Mouse (Mus musculus): ENCODE measurements around the gene Plekha1. TPM values are rescaled to one million over a fixed set of nuclear protein-coding genes. Genes with fewer than 3 reads are reported as not detected.

Plekha1 gene
- polyA plus RNA-seq, 1 experiment: 6.7 TPM

- Histone ChIP-seq H3K4me3 (ENCODE audit: control insufficient read depth, low read depth, low read length) (no peak overlapping the region), H3K27ac (ENCODE audit: control insufficient read depth, insufficient read depth, low read depth, low read length) (no peak overlapping the region), H3K36me3 (ENCODE audit: control insufficient read depth, insufficient read depth, low read length) (no peaks in the 10 kb centered on the region), H3K4me1 (ENCODE audit: control insufficient read depth, insufficient read depth, low read length) (no peaks in the 10 kb centered on the region), H3K27me3 (ENCODE audit: control insufficient read depth, insufficient read depth, low read length) (no peaks in the 10 kb centered on the region)
- TF ChIP-seq CTCF (IDR thresholded peaks at IDR 0.05; ENCODE audit: control insufficient read depth, insufficient read depth, insufficient replicate concordance, low read depth, low read length): no peak
- TF ChIP-seq POLR2A (IDR thresholded peaks at IDR 0.05; ENCODE audit: control insufficient read depth, low read depth, low read length): no peak
Observed at GRCm38 (mm10) chr7:130918260-130918659, 52.7 kb downstream of the Plekha1 start.

- no peaks in the 10 kb centered on the region for H3K27me3 ChIP-seq (ENCODE audit: control insufficient read depth, insufficient read depth, low read length)
- no peak overlapping the region for H3K27ac ChIP-seq (ENCODE audit: control insufficient read depth, insufficient read depth, low read depth, low read length)
- no peaks in the 10 kb centered on the region for H3K36me3 ChIP-seq (ENCODE audit: control insufficient read depth, insufficient read depth, low read length)
- no peaks in the 10 kb centered on the region for H3K4me1 ChIP-seq (ENCODE audit: control insufficient read depth, insufficient read depth, low read length)
- TF ChIP-seq CTCF (IDR thresholded peaks at IDR 0.05; ENCODE audit: control insufficient read depth, insufficient read depth, insufficient replicate concordance, low read depth, low read length): no peak
- no peak for TF ChIP-seq POLR2A (IDR thresholded peaks at IDR 0.05; ENCODE audit: control insufficient read depth, low read depth, low read length)
- no peak overlapping the region for H3K4me3 ChIP-seq (ENCODE audit: control insufficient read depth, low read depth, low read length)
Observed at GRCm38 (mm10) chr7:130922981-130923731, 57.6 kb downstream of the Plekha1 start.

GRCm38 (mm10) chr7:130930401-130930800 is 64.8 kb downstream of the Plekha1 start:
- TF ChIP-seq CTCF (IDR thresholded peaks at IDR 0.05; ENCODE audit: control insufficient read depth, insufficient read depth, insufficient replicate concordance, low read depth, low read length): no peak
- no peak for TF ChIP-seq POLR2A (IDR thresholded peaks at IDR 0.05; ENCODE audit: control insufficient read depth, low read depth, low read length)
- Histone ChIP-seq H3K4me1 (ENCODE audit: control insufficient read depth, insufficient read depth, low read length) (peaks cover 2% of the 10 kb centered on the region; the same call in 1 of the 2 replicates), H3K36me3 (ENCODE audit: control insufficient read depth, insufficient read depth, low read length) (no peaks in the 10 kb centered on the region), H3K4me3 (ENCODE audit: control insufficient read depth, low read depth, low read length) (no peak overlapping the region), H3K27me3 (ENCODE audit: control insufficient read depth, insufficient read depth, low read length) (no peaks in the 10 kb centered on the region), H3K27ac (ENCODE audit: control insufficient read depth, insufficient read depth, low read depth, low read length) (no peak overlapping the region)

- H3K4me1 ChIP-seq (ENCODE audit: control insufficient read depth, insufficient read depth, low read length): peaks cover 7% of the 10 kb centered on the region
- H3K27me3 ChIP-seq (ENCODE audit: control insufficient read depth, insufficient read depth, low read length): no peaks in the 10 kb centered on the region
- H3K27ac ChIP-seq (ENCODE audit: control insufficient read depth, insufficient read depth, low read depth, low read length): no peak overlapping the region
- H3K36me3 ChIP-seq (ENCODE audit: control insufficient read depth, insufficient read depth, low read length): no peaks in the 10 kb centered on the region
- TF ChIP-seq POLR2A (IDR thresholded peaks at IDR 0.05; ENCODE audit: control insufficient read depth, low read depth, low read length) (no peak), CTCF (IDR thresholded peaks at IDR 0.05; ENCODE audit: control insufficient read depth, insufficient read depth, insufficient replicate concordance, low read depth, low read length) (no peak)
- no peak overlapping the region for H3K4me3 ChIP-seq (ENCODE audit: control insufficient read depth, low read depth, low read length)
Observed at GRCm38 (mm10) chr7:130932921-130933320, 67.4 kb downstream of the Plekha1 start.

GRCm38 (mm10) chr7:130934654-130935053 is 69.1 kb downstream of the Plekha1 start:
- TF ChIP-seq POLR2A (IDR thresholded peaks at IDR 0.05; ENCODE audit: control insufficient read depth, low read depth, low read length) (no peak), CTCF (IDR thresholded peaks at IDR 0.05; ENCODE audit: control insufficient read depth, insufficient read depth, insufficient replicate concordance, low read depth, low read length) (no peak)
- Histone ChIP-seq H3K27ac (ENCODE audit: control insufficient read depth, insufficient read depth, low read depth, low read length) (no peak overlapping the region), H3K4me1 (ENCODE audit: control insufficient read depth, insufficient read depth, low read length) (peaks cover 7% of the 10 kb centered on the region), H3K4me3 (ENCODE audit: control insufficient read depth, low read depth, low read length) (no peak overlapping the region), H3K27me3 (ENCODE audit: control insufficient read depth, insufficient read depth, low read length) (no peaks in the 10 kb centered on the region), H3K36me3 (ENCODE audit: control insufficient read depth, insufficient read depth, low read length) (no peaks in the 10 kb centered on the region)

- no peaks in the 10 kb centered on the region for H3K36me3 ChIP-seq (ENCODE audit: control insufficient read depth, insufficient read depth, low read length)
- no peak overlapping the region for H3K27ac ChIP-seq (ENCODE audit: control insufficient read depth, insufficient read depth, low read depth, low read length)
- H3K27me3 ChIP-seq (ENCODE audit: control insufficient read depth, insufficient read depth, low read length): no peaks in the 10 kb centered on the region
- TF ChIP-seq CTCF (IDR thresholded peaks at IDR 0.05; ENCODE audit: control insufficient read depth, insufficient read depth, insufficient replicate concordance, low read depth, low read length): no peak
- no peak for TF ChIP-seq POLR2A (IDR thresholded peaks at IDR 0.05; ENCODE audit: control insufficient read depth, low read depth, low read length)
- H3K4me3 ChIP-seq (ENCODE audit: control insufficient read depth, low read depth, low read length): peak overlapping the region; percentile 2; the same call in 1 of the 2 replicates
- H3K4me1 ChIP-seq (ENCODE audit: control insufficient read depth, insufficient read depth, low read length): peaks cover 7% of the 10 kb centered on the region
Observed at GRCm38 (mm10) chr7:130935421-130935792, 69.9 kb downstream of the Plekha1 start.

GRCm38 (mm10) chr7:130935793-130936471 is 70.4 kb downstream of the Plekha1 start, which contains the start of gene Htra1:
Gene Htra1 (plus strand): TSS chr7:130936111.
- no peak for TF ChIP-seq CTCF (IDR thresholded peaks at IDR 0.05; ENCODE audit: control insufficient read depth, insufficient read depth, insufficient replicate concordance, low read depth, low read length)
- peak within 1 kb of the TSS; percentile 76 for H3K4me3 ChIP-seq (ENCODE audit: control insufficient read depth, low read depth, low read length)
- H3K36me3 ChIP-seq (ENCODE audit: control insufficient read depth, insufficient read depth, low read length): no peaks in the 10 kb centered on the region
- H3K27me3 ChIP-seq (ENCODE audit: control insufficient read depth, insufficient read depth, low read length): no peaks in the 10 kb centered on the region
- no peak within 1 kb of the TSS; the same call in 1 of the 2 replicates for H3K27ac ChIP-seq (ENCODE audit: control insufficient read depth, insufficient read depth, low read depth, low read length)
- H3K4me1 ChIP-seq (ENCODE audit: control insufficient read depth, insufficient read depth, low read length): peaks cover 7% of the 10 kb centered on the region
